Mouse (Mus musculus): ENCODE data around the gene Efcab14. TPM values are rescaled to one million over a fixed set of nuclear protein-coding genes. Genes with fewer than 3 reads are reported as not detected.

The Efcab14 gene
- polyA plus RNA-seq, 1 experiment from 2014 or later = 34.2 TPM

- Histone ChIP-seq H3K9ac (no peak overlapping the region), H3K9me3 (replicated peaks) (no peaks in the 10 kb centered on the region), H3K36me3 (peaks cover 16% of the 10 kb centered on the region), H3K27ac (ENCODE audit: poor library complexity, severe bottlenecking) (no peak overlapping the region), H3K4me2 (no peak overlapping the region), H3K4me1 (replicated peaks) (peaks cover 44% of the 10 kb centered on the region), H3K4me3 (no peak overlapping the region), H3K27me3 (replicated peaks) (no peaks in the 10 kb centered on the region)
- 52% methylated on average over 3 of the region's 3 CpGs for WGBS
- no peak for ATAC-seq (ENCODE audit: insufficient number of reproducible peaks, low FRiP score)
These were observed 82.7 kb downstream of the Efcab14 start for GRCm38 (mm10) chr4:115820199-115820598.

GRCm38 (mm10) chr4:115820944-115821343 is 83.4 kb downstream of the Efcab14 start:
- WGBS = 71% methylated on average over 3 of the region's 3 CpGs
- Histone ChIP-seq H3K36me3 (peaks cover 10% of the 10 kb centered on the region), H3K9me3 (replicated peaks) (no peaks in the 10 kb centered on the region), H3K27ac (ENCODE audit: poor library complexity, severe bottlenecking) (no peak overlapping the region), H3K4me3 (no peak overlapping the region), H3K9ac (no peak overlapping the region), H3K27me3 (replicated peaks) (no peaks in the 10 kb centered on the region), H3K4me2 (no peak overlapping the region), H3K4me1 (replicated peaks) (peaks cover 47% of the 10 kb centered on the region)
- ATAC-seq (ENCODE audit: insufficient number of reproducible peaks, low FRiP score) = no peak

- H3K9me3 ChIP-seq (replicated peaks) = no peaks in the 10 kb centered on the region
- H3K4me3 ChIP-seq = no peak overlapping the region
- H3K4me1 ChIP-seq (replicated peaks) = peaks cover 47% of the 10 kb centered on the region
- no peak overlapping the region for H3K9ac ChIP-seq
- no peak for ATAC-seq (ENCODE audit: insufficient number of reproducible peaks, low FRiP score)
- peaks cover 5% of the 10 kb centered on the region for H3K36me3 ChIP-seq
- H3K27ac ChIP-seq (ENCODE audit: poor library complexity, severe bottlenecking) = peak overlapping the region; percentile 31; the same call in 1 of the 2 replicates
- no peak overlapping the region for H3K4me2 ChIP-seq
- H3K27me3 ChIP-seq (replicated peaks) = no peaks in the 10 kb centered on the region
These were observed 83.9 kb downstream of the Efcab14 start for GRCm38 (mm10) chr4:115821431-115821830.

- Histone ChIP-seq H3K9me3 (replicated peaks) (no peaks in the 10 kb centered on the region), H3K27ac (ENCODE audit: poor library complexity, severe bottlenecking) (peak overlapping the region; percentile 31; the same call in 1 of the 2 replicates), H3K4me1 (replicated peaks) (peaks cover 48% of the 10 kb centered on the region), H3K36me3 (peaks cover 4% of the 10 kb centered on the region; the same call in 1 of the 2 replicates), H3K27me3 (replicated peaks) (no peaks in the 10 kb centered on the region), H3K4me2 (no peak overlapping the region), H3K4me3 (no peak overlapping the region), H3K9ac (no peak overlapping the region)
- peak; percentile 81 for ATAC-seq (ENCODE audit: insufficient number of reproducible peaks, low FRiP score)
- WGBS = 25% methylated on average over 3 of the region's 3 CpGs
These were observed 84.4 kb downstream of the Efcab14 start for GRCm38 (mm10) chr4:115821928-115822327.

- H3K9ac ChIP-seq = no peak overlapping the region
- H3K36me3 ChIP-seq = peaks cover 4% of the 10 kb centered on the region; the same call in 1 of the 2 replicates
- H3K9me3 ChIP-seq (replicated peaks) = no peaks in the 10 kb centered on the region
- peaks cover 62% of the 10 kb centered on the region for H3K4me1 ChIP-seq (replicated peaks)
- ATAC-seq (ENCODE audit: insufficient number of reproducible peaks, low FRiP score) = no peak
- no peak overlapping the region for H3K4me2 ChIP-seq
- H3K27ac ChIP-seq (ENCODE audit: poor library complexity, severe bottlenecking) = peak overlapping the region; percentile 44; the same call in 1 of the 2 replicates
- no peaks in the 10 kb centered on the region for H3K27me3 ChIP-seq (replicated peaks)
- H3K4me3 ChIP-seq = no peak overlapping the region
- WGBS = 24% methylated on average over 2 of the region's 2 CpGs
These were observed 86.6 kb downstream of the Efcab14 start for GRCm38 (mm10) chr4:115824178-115824577.

- no peak overlapping the region for H3K4me3 ChIP-seq
- H3K9me3 ChIP-seq (replicated peaks) = no peaks in the 10 kb centered on the region
- H3K36me3 ChIP-seq = no peaks in the 10 kb centered on the region
- no peaks in the 10 kb centered on the region for H3K27me3 ChIP-seq (replicated peaks)
- no peak for ATAC-seq (ENCODE audit: insufficient number of reproducible peaks, low FRiP score)
- no peak overlapping the region for H3K9ac ChIP-seq
- peaks cover 72% of the 10 kb centered on the region for H3K4me1 ChIP-seq (replicated peaks)
- H3K4me2 ChIP-seq = no peak overlapping the region
- no peak overlapping the region for H3K27ac ChIP-seq (ENCODE audit: poor library complexity, severe bottlenecking)
- 76% methylated on average over 2 of the region's 2 CpGs for WGBS
These were observed 87.7 kb downstream of the Efcab14 start for GRCm38 (mm10) chr4:115825271-115825670.

Other genes starting within 250 kb of the Efcab14 start
- not detected in 2 replicates for gene Cyp4a14, start 241.6 kb upstream of the Efcab14 start, polyA plus RNA-seq (2016; fragmentation: Nextera tagmentation; extraction: Ambion mirVana)
- not detected in 2 replicates for gene Cyp4a10, start 219.5 kb upstream of the Efcab14 start, polyA plus RNA-seq (2016; fragmentation: Nextera tagmentation; extraction: Ambion mirVana)
- not detected in 2 replicates for gene Cyp4a31, start 174.1 kb upstream of the Efcab14 start, polyA plus RNA-seq (2016; fragmentation: Nextera tagmentation; extraction: Ambion mirVana)
- not detected in 2 replicates for gene Cyp4a32, start 136.8 kb upstream of the Efcab14 start, polyA plus RNA-seq (2016; fragmentation: Nextera tagmentation; extraction: Ambion mirVana)
- 0.74 and 1.1 TPM in 2 replicates for gene Cyp4b1, start 90.0 kb upstream of the Efcab14 start, polyA plus RNA-seq (2016; fragmentation: Nextera tagmentation; extraction: Ambion mirVana)
- gene Tex38, start 43.3 kb downstream of the Efcab14 start, polyA plus RNA-seq (2016; fragmentation: Nextera tagmentation; extraction: Ambion mirVana) = 0.22 and 0.24 TPM in 2 replicates
- gene Atpaf1, start 47.1 kb downstream of the Efcab14 start, polyA plus RNA-seq (2016; fragmentation: Nextera tagmentation; extraction: Ambion mirVana) = 69.9 and 73.5 TPM in 2 replicates
- 6.7 TPM in 2 replicates for gene Mob3c, start 90.3 kb downstream of the Efcab14 start, polyA plus RNA-seq (2016; fragmentation: Nextera tagmentation; extraction: Ambion mirVana)
- gene Mknk1, start 101.5 kb downstream of the Efcab14 start, polyA plus RNA-seq (2016; fragmentation: Nextera tagmentation; extraction: Ambion mirVana) = 20.1 and 21.6 TPM in 2 replicates
- gene Kncn, start 146.7 kb downstream of the Efcab14 start, polyA plus RNA-seq (2016; fragmentation: Nextera tagmentation; extraction: Ambion mirVana) = not detected in 2 replicates
- not detected in 2 replicates for gene 6430628N08Rik, start 152.9 kb downstream of the Efcab14 start, polyA plus RNA-seq (2016; fragmentation: Nextera tagmentation; extraction: Ambion mirVana)
- gene Dmbx1, start 202.2 kb downstream of the Efcab14 start, polyA plus RNA-seq (2016; fragmentation: Nextera tagmentation; extraction: Ambion mirVana) = 0.04 TPM in 1 of 2 replicates, not detected in the other